Mouse (Mus musculus): ENCODE measurements around the gene Pnpla5.
"Not testable (repeated sequence)": the region's sequence is repeated elsewhere in the genome, so short reads cannot be mapped to it uniquely, and the experiment has no call there.

Pnpla5 gene

DNA sequence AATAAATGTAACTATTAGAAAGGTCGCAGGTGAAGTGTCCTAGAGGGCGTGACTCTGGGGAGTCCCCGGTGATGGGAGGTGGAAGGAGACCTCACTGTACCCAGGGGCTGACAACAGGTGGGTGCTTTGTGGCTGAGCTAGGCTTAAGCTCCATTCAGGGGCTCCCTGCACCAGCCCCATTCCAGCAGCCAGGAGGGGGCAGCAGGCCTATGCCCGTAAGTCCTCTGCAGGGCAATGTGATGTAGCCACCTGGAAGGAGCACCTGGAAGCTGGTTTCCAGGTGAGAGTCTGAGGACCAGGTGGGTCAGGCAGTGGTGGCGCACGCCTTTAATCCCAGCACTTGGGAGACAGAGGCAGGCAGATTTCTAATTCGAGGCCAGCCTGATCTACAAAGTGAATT is 1.1 kb upstream of the Pnpla5 start:
- in situ Hi-C loops (cut with MboI; ENCODE audit: low pct_unique_long_range_greater_than_20kb in 1 of 2, low sequenced_read_pairs in 2 of 2, unreplicated experiment in 1 of 2): loop anchor here (25.0 kb wide), 1 partner anchor 488 kb away; no protein-coding TSS in a partner anchor

GRCm38 (mm10) chr15:84121036-84121435 is 1.9 kb downstream of the Pnpla5 start:
- in situ Hi-C loops (cut with MboI; ENCODE audit: low pct_unique_long_range_greater_than_20kb in 1 of 2, low sequenced_read_pairs in 2 of 2, unreplicated experiment in 1 of 2): loop anchor here (25.0 kb wide), 1 partner anchor 491 kb away; no protein-coding TSS in a partner anchor

GRCm38 (mm10) chr15:84120612-84121011 is 2.4 kb downstream of the Pnpla5 start:
- in situ Hi-C loops (cut with MboI; ENCODE audit: low pct_unique_long_range_greater_than_20kb in 1 of 2, low sequenced_read_pairs in 2 of 2, unreplicated experiment in 1 of 2): loop anchor here (25.0 kb wide), 1 partner anchor 492 kb away; no protein-coding TSS in a partner anchor

DNA sequence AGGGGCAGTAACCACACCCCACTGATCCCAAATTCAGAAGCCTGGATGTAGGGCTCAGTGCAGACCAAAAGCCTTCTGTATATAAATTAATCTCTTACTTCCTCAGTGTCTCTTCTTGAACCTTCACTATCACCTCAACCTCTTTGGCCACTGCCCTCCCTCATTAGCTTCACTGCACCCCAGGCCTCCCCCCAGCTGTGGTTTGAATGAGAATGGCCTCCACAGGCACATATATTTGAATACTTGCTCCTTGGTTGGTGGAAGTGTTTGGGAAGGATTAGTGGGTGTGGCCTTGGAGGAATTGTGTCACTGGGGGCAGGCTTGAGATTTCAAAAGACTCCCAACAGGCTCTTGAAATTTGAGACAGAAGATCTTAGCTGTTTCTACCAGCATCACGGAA is 6.5 kb downstream of the Pnpla5 start:
- in situ Hi-C loops (cut with MboI; ENCODE audit: low pct_unique_long_range_greater_than_20kb in 1 of 2, low sequenced_read_pairs in 2 of 2, unreplicated experiment in 1 of 2): loop anchor here (25.0 kb wide), 1 partner anchor 496 kb away; no protein-coding TSS in a partner anchor

- in situ Hi-C loops (cut with MboI; ENCODE audit: low pct_unique_long_range_greater_than_20kb in 1 of 2, low sequenced_read_pairs in 2 of 2, unreplicated experiment in 1 of 2): loop anchor here (25.0 kb wide), 1 partner anchor 497 kb away; no protein-coding TSS in a partner anchor
These were observed 7.2 kb downstream of the Pnpla5 start for GRCm38 (mm10) chr15:84115727-84116126.

DNA sequence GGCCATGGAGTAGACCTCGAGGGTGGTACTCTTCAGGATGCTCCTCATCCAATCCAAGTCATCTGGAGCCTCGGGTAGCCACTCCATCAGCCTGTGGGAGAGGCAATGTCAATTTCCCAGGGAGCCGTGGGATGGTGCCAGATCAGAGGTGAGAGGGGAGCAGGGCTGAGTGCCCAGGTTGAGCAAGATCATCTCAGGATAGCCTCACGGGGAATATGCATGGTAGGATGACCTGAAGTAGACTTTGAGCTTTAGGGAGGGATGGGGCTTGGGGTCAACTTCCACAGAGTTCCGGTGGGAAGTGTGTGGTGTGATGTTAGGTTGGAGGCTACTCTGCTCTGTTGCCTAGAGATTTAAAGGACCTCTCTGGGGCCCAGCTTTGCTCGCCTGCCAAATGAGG is 9.1 kb downstream of the Pnpla5 start:
- in situ Hi-C loops (cut with MboI; ENCODE audit: low pct_unique_long_range_greater_than_20kb in 1 of 2, low sequenced_read_pairs in 2 of 2, unreplicated experiment in 1 of 2): loop anchor here (25.0 kb wide), 1 partner anchor 498 kb away; no protein-coding TSS in a partner anchor

- in situ Hi-C loops (cut with MboI; ENCODE audit: low pct_unique_long_range_greater_than_20kb in 1 of 2, low sequenced_read_pairs in 2 of 2, unreplicated experiment in 1 of 2): loop anchor here (25.0 kb wide), 1 partner anchor 503 kb away; no protein-coding TSS in a partner anchor
These were observed 14.1 kb downstream of the Pnpla5 start for GRCm38 (mm10) chr15:84108899-84109298.

DNA sequence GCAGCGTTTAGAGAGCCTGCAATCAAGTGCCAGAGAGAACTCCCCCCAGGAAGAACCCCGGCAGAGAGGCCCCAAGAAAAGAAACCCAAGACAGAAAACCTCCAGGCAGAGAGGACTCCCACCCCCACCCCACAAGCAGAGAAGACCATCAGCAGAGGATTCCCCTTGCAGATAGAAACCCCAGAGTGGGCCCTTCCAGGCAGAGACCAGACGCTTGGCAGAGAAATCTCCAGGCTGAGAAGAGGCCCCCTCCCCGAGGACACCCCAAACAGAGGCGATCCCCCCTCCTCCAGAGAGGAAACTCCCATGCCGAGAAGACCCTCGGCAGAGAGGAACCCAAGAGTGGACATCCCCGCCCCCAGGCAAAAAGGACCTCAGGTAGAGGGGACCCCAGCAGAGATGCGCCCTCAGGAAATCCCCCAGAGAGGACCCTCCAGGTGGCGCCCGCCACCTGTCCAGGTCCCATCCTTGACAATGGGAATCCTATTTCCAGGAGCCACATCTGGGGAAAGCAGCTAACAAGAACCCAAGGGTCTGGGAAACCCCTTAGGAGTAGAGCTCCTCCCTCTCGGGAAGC is 17.0 kb downstream of the Pnpla5 start:
- in situ Hi-C loops (cut with MboI; ENCODE audit: low pct_unique_long_range_greater_than_20kb in 1 of 2, low sequenced_read_pairs in 2 of 2, unreplicated experiment in 1 of 2): loop anchor here (25.0 kb wide), 1 partner anchor 506 kb away; no protein-coding TSS in a partner anchor

- in situ Hi-C loops (cut with MboI; ENCODE audit: low pct_unique_long_range_greater_than_20kb in 1 of 2, low sequenced_read_pairs in 2 of 2, unreplicated experiment in 1 of 2): loop anchor here (25.0 kb wide), 1 partner anchor 507 kb away; no protein-coding TSS in a partner anchor
These were observed 17.7 kb downstream of the Pnpla5 start, which contains the start of gene Sult4a1 for GRCm38 (mm10) chr15:84105105-84105923. TSS of gene Sult4a1 (minus strand) at chr15:84105754.

- in situ Hi-C loops (cut with MboI; ENCODE audit: low pct_unique_long_range_greater_than_20kb in 1 of 2, low sequenced_read_pairs in 2 of 2, unreplicated experiment in 1 of 2): loop anchor here (25.0 kb wide), 1 partner anchor 508 kb away; no protein-coding TSS in a partner anchor
These were observed 18.3 kb downstream of the Pnpla5 start for GRCm38 (mm10) chr15:84104626-84105025.

DNA sequence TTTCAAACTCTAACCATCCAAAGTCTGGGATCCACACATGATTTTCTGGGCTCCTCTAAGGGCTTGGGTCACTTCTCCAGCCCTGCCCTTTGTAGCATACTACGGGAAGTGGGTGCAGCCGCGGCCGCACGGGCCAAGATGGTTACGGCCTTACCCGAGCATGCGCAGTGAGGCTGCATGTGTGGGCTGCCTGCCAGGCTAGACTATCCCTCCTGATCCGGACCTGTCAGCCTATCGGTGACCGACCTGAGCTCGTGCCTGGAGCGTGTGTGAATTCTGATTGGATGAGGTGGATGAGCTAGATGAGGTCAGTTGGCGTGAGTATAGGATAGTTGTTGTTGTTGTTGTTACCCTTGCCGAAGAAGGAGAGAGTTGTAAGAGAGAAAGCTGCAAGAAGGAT is 25.4 kb downstream of the Pnpla5 start:
- in situ Hi-C loops (cut with MboI; ENCODE audit: low pct_unique_long_range_greater_than_20kb in 1 of 2, low sequenced_read_pairs in 2 of 2, unreplicated experiment in 1 of 2): not testable (repeated sequence)

GRCm38 (mm10) chr15:84096051-84096450 is 26.9 kb downstream of the Pnpla5 start:
- in situ Hi-C loops (cut with MboI; ENCODE audit: low pct_unique_long_range_greater_than_20kb in 1 of 2, low sequenced_read_pairs in 2 of 2, unreplicated experiment in 1 of 2): no loop called here

- in situ Hi-C loops (cut with MboI; ENCODE audit: low pct_unique_long_range_greater_than_20kb in 1 of 2, low sequenced_read_pairs in 2 of 2, unreplicated experiment in 1 of 2): no loop called here
These were observed 28.1 kb downstream of the Pnpla5 start for GRCm38 (mm10) chr15:84094921-84095320.

GRCm38 (mm10) chr15:84086775-84087174 is 36.2 kb downstream of the Pnpla5 start:
- in situ Hi-C loops (cut with MboI; ENCODE audit: low pct_unique_long_range_greater_than_20kb in 1 of 2, low sequenced_read_pairs in 2 of 2, unreplicated experiment in 1 of 2): no loop called here

- in situ Hi-C loops (cut with MboI; ENCODE audit: low pct_unique_long_range_greater_than_20kb in 1 of 2, low sequenced_read_pairs in 2 of 2, unreplicated experiment in 1 of 2): no loop called here
These were observed 36.6 kb downstream of the Pnpla5 start for GRCm38 (mm10) chr15:84086364-84086763.

DNA sequence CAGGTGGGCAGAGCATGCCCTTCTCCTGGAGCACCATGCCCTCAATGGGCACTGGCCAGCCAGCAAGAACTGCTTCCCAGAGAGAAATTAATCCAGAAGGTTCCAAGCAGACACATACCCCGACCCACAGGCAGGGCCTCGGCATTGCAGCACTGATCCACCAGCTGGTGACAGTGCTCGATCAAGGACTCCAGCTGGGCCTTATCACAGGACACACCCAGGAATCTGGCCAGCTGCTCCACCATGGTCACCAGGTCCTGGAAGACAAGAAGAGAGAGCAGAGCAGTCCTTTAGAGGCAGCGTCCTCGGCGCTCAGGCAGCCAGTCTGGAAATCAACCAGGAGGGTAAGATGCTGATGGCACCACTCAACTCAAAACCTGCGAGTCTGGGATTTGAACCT is 42.9 kb downstream of the Pnpla5 start:
- in situ Hi-C loops (cut with MboI; ENCODE audit: low pct_unique_long_range_greater_than_20kb in 1 of 2, low sequenced_read_pairs in 2 of 2, unreplicated experiment in 1 of 2): no loop called here

- in situ Hi-C loops (cut with MboI; ENCODE audit: low pct_unique_long_range_greater_than_20kb in 1 of 2, low sequenced_read_pairs in 2 of 2, unreplicated experiment in 1 of 2): no loop called here
These were observed 43.5 kb downstream of the Pnpla5 start for GRCm38 (mm10) chr15:84079519-84079918.

DNA sequence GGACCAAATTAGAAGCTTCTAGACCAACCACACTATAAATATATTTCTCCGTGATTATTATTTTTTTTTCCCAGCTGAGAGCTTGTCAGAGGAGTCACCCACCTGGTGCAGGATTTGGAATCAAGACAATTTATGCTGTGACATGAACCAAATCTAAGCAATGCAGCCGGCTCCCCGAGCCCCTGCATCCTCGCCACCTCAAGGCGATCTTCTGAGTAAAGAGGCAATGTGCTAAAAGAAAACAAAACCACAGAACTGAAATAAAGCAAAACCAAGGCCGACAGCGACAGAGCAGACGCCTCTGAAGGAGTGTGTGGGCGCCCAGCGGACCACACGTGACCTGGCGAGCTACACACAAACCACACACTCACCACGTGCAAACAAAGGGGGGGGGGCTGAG is 44.3 kb downstream of the Pnpla5 start:
- in situ Hi-C loops (cut with MboI; ENCODE audit: low pct_unique_long_range_greater_than_20kb in 1 of 2, low sequenced_read_pairs in 2 of 2, unreplicated experiment in 1 of 2): no loop called here

- in situ Hi-C loops (cut with MboI; ENCODE audit: low pct_unique_long_range_greater_than_20kb in 1 of 2, low sequenced_read_pairs in 2 of 2, unreplicated experiment in 1 of 2): no loop called here
These were observed 45.8 kb downstream of the Pnpla5 start for GRCm38 (mm10) chr15:84077151-84077550.

All from mouse embryonic stem cell (cell line).